Mouse (Mus musculus): ENCODE data around the gene Pdcd5.

Pdcd5 gene
- long read RNA-seq, experiment 1, transcript Pdcd5-201 (6 exons, 684 nt) = major isoform, 98 of 115 reads
- long read RNA-seq, experiment 1, partial matches to known transcripts = 11 of 115 reads
- long read RNA-seq, experiment 1, other reads (novel, unspliced or antisense) = 3 of 115 reads
- long read RNA-seq, experiment 2, transcript Pdcd5-201 (6 exons, 684 nt) = major isoform, 90 of 128 reads
- long read RNA-seq, experiment 2, partial matches to known transcripts = 32 of 128 reads
- long read RNA-seq, experiment 2, other reads (novel, unspliced or antisense) = 5 of 128 reads

- intact Hi-C loops (cut with DNase I) = loop anchor here (10.0 kb wide), 1 partner anchor 1252 kb away; the partner anchor contains the start of gene Lsm14a
Measured at GRCm38 (mm10) chr7:35647101-35647698, at the start of gene Pdcd5. Gene Pdcd5 (minus strand): TSS chr7:35647521.

- intact Hi-C loops (cut with DNase I) = no loop called here
Measured at GRCm38 (mm10) chr7:35692641-35693040, 45.3 kb upstream of the Pdcd5 start.

- intact Hi-C loops (cut with DNase I) = no loop called here
Measured at GRCm38 (mm10) chr7:35692117-35692516, 44.8 kb upstream of the Pdcd5 start.

DNA sequence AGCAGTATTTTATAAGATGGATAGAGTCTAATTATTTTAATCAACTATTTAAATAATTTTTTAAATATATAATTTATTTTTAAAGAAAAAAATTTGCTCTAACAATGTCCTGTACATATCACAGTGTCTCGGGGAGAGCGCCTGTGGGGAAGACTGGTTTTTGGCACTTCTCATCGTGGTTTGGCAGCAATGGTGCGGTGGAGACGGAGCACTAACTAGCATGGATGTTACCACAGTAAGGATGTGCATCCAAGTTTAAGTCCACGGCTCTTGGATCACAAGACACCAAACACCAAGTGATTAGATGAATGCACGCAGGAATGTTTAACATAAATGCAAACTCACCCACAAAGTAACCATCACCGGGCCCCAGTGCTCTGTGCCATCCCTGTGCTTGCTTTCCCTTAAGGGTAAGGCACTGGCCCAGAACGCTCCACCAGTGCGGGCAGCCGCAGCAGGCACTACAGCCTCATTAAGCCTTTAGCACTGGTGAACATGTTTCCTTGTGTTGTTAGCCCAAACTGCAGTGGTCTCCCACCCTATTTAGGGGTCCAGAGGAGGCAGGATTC, 41.5 kb upstream of the Pdcd5 start:
- intact Hi-C loops (cut with DNase I) = loop anchor here (5.0 to 10.0 kb wide), 3 partner anchors 53 to 1666 kb away; no protein-coding TSS in a partner anchor

DNA sequence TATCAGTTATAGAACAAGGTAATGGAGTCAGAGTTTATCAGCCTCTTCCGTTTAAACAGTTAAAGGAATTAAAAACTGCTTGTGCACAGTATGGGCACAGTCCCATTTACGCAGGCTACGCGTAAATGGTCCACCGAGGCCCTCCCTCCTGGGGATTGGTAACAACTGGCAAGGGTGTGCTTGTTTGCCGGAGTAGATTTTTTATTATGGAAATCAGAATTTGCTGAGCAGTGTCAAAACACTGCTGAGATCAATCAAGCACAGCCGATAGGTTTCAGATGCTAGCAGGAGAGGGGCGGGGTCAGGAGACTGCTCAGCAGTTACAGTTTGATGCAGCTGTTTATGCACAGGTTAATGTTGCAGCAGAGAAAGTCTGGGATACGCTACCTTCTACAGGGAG, 41.0 kb upstream of the Pdcd5 start:
- intact Hi-C loops (cut with DNase I) = loop anchor here (5.0 to 10.0 kb wide), 3 partner anchors 54 to 1667 kb away; no protein-coding TSS in a partner anchor

GRCm38 (mm10) chr7:35687229-35687628, 39.9 kb upstream of the Pdcd5 start:
- intact Hi-C loops (cut with DNase I) = loop anchor here (5.0 to 10.0 kb wide), 3 partner anchors 55 to 1668 kb away; no protein-coding TSS in a partner anchor

GRCm38 (mm10) chr7:35686756-35687155, 39.4 kb upstream of the Pdcd5 start:
- intact Hi-C loops (cut with DNase I) = loop anchor here (5.0 to 10.0 kb wide), 3 partner anchors 56 to 1668 kb away; no protein-coding TSS in a partner anchor

- intact Hi-C loops (cut with DNase I) = loop anchor here (5.0 to 10.0 kb wide), 3 partner anchors 56 to 1669 kb away; no protein-coding TSS in a partner anchor
Measured at GRCm38 (mm10) chr7:35686216-35686615, 38.9 kb upstream of the Pdcd5 start.

- intact Hi-C loops (cut with DNase I) = loop anchor here (10.0 kb wide), 2 partner anchors 171 to 1671 kb away; no protein-coding TSS in a partner anchor
Measured at GRCm38 (mm10) chr7:35683409-35684122, 36.2 kb upstream of the Pdcd5 start.

- intact Hi-C loops (cut with DNase I) = loop anchor here (10.0 kb wide), 2 partner anchors 173 to 1673 kb away; no protein-coding TSS in a partner anchor
Measured at GRCm38 (mm10) chr7:35681559-35681958, 34.2 kb upstream of the Pdcd5 start.

GRCm38 (mm10) chr7:35678976-35679375, 31.7 kb upstream of the Pdcd5 start:
- intact Hi-C loops (cut with DNase I) = no loop called here

- intact Hi-C loops (cut with DNase I) = no loop called here
Measured at GRCm38 (mm10) chr7:35668066-35669041, 21.0 kb upstream of the Pdcd5 start.

GRCm38 (mm10) chr7:35663790-35664376, 16.6 kb upstream of the Pdcd5 start:
- intact Hi-C loops (cut with DNase I) = no loop called here

DNA sequence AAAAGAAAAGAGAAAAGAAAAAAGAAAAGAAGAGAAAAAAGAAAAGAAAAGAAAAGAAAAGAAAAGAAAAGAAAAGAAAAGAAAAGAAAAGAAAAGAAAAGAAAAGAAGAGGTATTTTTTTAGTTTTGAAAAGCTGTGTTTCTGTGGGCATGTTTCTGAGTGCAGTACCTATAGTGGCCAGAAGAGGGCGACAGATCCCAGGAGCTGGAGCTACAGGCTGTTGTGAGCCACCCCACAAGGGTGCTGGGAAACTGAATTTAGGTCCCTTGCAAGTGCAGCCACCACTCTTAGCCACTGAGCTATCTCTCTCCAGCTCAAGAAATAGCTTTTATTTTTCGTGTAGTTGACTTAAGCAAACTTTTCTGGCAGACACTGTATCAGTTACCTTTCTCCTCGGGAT, 11.9 kb upstream of the Pdcd5 start:
- intact Hi-C loops (cut with DNase I) = no loop called here

- intact Hi-C loops (cut with DNase I) = no loop called here
Measured at GRCm38 (mm10) chr7:35657829-35658228, 10.5 kb upstream of the Pdcd5 start.

DNA sequence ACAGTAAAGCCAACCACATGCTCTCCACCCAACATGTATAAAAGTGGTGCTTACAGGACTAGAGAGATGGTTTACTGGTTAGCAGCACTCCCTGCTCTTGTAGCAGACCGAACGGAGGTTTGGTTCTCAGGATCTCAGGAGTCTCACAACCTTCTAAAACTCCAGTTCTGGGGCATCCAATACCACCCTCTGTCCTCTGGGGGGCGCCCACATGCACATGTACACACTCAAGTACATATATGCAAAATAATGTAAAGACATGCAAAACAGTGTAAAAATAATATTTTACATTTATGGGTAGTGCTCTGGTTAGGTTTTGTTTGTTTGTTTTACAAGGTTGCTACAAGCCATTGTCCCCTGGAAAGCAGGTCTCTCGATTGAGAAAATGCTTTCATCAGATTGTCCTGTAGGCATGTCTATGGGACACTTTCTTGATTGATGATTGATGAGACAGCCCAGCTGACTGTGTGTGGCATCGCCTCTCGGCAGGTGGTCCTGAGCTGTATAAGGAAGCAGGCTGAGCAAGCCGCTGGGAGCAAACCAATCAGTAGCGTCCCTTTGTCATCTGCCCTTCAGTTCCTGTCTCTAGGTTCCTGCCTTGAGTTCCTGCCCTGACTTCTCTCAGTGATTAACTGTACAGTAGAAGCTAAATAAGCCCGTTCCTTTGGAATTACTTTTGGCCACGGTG, 4.4 kb upstream of the Pdcd5 start:
- intact Hi-C loops (cut with DNase I) = no loop called here

- intact Hi-C loops (cut with DNase I) = no loop called here
Measured at GRCm38 (mm10) chr7:35650716-35651410, 3.5 kb upstream of the Pdcd5 start.

GRCm38 (mm10) chr7:35649071-35649470, 1.8 kb upstream of the Pdcd5 start:
- intact Hi-C loops (cut with DNase I) = loop anchor here (10.0 kb wide), 1 partner anchor 1254 kb away; the partner anchor contains the start of gene Lsm14a

Data from adrenal gland (tissue).